Mouse (Mus musculus) gastrocnemius, adult 2 months (tissue): Measurements from ENCODE around the gene H2-Eb1. TPM values are rescaled to one million over a fixed set of nuclear protein-coding genes. Genes with fewer than 3 reads are reported as not detected.
A peak's percentile ranks its signal among the peaks of the same experiment; 100 is the strongest.

Experiments used
- DNase-seq: peaks from one replicate; pipeline ENCODE4 v3.0.0; 2022
- H3K27ac ChIP-seq: fragments of 200-600 bp; 2 replicates; pipeline ENCODE4 v1.8.1; 2022; ENCODE audit warnings: mild to moderate bottlenecking
- H3K4me3 ChIP-seq: fragments of 200-600 bp; 2 replicates; pipeline ENCODE4 v1.8.1; 2022; ENCODE audit warnings: mild to moderate bottlenecking, moderate library complexity
- CTCF ChIP-seq: fragments of 200-600 bp; IDR thresholded peaks from 2 replicates; pipeline ENCODE4 v1.8.1; 2022; ENCODE audit warnings: antibody characterized with exemption, mild to moderate bottlenecking, moderate library complexity
- intact Hi-C: fragments of 180-260 bp; cut with DNase I; formaldehyde crosslinking; loops from one replicate; pipeline ENCODE4 v1.15.1; 2025
- total RNA-seq, 2 experiments: library from RNA; stranded (reverse); gene quantifications; 2 replicates each; pipeline ENCODE4 v1.2.3; 2021

H2-Eb1 gene
- total RNA-seq, 2 experiments from 2014 or later, result 3.4 to 4.9 TPM

DNA sequence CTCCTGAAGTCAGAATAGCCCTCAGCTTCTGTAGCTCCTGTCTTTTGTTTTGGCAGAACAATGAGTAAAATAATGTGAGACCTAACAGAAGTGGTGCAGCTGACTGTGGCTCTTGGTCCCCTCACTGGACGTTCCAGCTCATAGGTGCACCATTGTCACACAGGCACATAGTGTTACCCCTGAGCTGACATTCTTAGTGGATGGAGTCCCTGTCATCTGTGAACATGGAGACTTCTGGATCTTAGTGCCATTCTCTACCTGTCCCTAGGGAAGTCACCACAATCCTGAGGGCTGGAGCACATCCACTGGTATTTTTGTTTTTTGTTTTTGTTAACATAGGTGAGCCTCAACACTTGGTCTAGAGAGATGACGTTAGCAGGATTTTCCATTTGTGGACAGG is 34.7 kb upstream of the H2-Eb1 start:
- intact Hi-C loops, result no loop called here
- DNase-seq, result no peak
- Histone ChIP-seq H3K4me3 (no peak overlapping the region), H3K27ac (no peak overlapping the region)
- no peak for TF ChIP-seq CTCF

DNA sequence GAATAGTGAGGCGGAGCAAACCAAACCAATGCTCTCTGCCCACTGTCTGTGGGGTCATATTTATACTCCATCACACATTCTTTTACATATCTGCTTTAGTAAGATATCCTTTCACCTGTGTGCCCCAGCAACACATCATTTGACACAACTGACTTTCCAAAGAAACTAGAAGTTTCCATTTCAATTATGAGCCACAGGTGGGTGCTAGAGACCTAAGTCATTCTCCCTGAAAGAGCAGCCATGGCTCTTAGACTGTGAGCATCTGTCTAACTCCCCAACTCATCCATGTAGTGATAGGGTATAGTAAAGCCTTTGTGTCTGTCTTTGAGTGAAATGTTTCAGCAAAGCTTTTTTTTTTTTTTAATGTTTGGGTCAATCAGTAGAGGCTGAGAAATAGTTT is 33.6 kb upstream of the H2-Eb1 start:
- no peak for TF ChIP-seq CTCF
- intact Hi-C loops, result no loop called here
- Histone ChIP-seq H3K27ac (no peak overlapping the region), H3K4me3 (no peak overlapping the region)
- DNase-seq, result no peak

GRCm38 (mm10) chr17:34280499-34281038 is 25.1 kb upstream of the H2-Eb1 start:
- Histone ChIP-seq H3K4me3 (no peak overlapping the region), H3K27ac (no peak overlapping the region)
- TF ChIP-seq CTCF, result no peak
- no peak for DNase-seq
- intact Hi-C loops, result no loop called here

DNA sequence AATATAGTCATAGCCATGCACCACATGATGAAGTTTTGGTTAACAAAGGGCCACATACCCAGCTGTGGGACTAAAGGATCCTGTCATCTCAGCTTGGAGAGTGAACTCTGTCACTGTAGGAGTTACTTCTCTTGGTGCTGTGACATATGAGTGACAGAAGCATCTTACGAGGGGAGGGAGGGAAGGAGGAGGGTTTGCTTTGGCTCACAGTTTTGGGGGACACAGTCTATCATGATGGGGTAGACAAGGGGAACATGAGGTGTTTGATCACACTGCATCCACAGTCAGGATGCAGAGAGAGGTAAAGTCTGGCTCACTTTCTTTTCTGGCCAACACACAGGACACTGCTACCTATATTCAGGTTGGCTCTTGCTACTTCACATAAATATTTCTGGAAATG is 23.8 kb upstream of the H2-Eb1 start:
- intact Hi-C loops, result no loop called here

GRCm38 (mm10) chr17:34285371-34285770 is 20.3 kb upstream of the H2-Eb1 start:
- Histone ChIP-seq H3K27ac (no peak overlapping the region), H3K4me3 (no peak overlapping the region)
- DNase-seq, result no peak
- intact Hi-C loops, result no loop called here
- no peak for TF ChIP-seq CTCF

More for the DNA sequence above, 23.8 kb upstream of the H2-Eb1 start:
- Histone ChIP-seq H3K4me3 (no peak overlapping the region), H3K27ac (no peak overlapping the region)
- no peak for TF ChIP-seq CTCF
- DNase-seq, result no peak

- intact Hi-C loops, result no loop called here
- Histone ChIP-seq H3K27ac (no peak overlapping the region), H3K4me3 (no peak overlapping the region)
- TF ChIP-seq CTCF, result peak; percentile 51
- no peak for DNase-seq
Measured at GRCm38 (mm10) chr17:34285848-34286247, 19.8 kb upstream of the H2-Eb1 start.

DNA sequence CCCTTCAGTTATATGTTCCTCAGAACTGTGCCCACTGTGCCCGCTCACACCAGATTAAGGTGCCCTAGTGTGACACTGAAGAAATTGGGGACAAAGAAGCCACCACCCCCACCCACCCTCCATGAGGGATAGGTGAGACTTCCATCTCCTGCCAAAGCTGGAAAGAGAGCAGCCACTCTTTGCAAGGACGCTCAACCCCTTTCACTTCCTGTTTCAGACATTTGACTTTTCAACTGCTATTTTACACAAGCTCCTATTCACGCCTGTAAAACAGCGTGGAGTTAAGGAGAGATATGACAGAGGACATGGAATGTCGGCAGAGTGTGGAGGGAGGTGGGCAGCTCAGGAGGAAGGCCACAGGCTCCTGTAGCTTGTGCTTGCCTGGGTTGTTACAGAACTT is 19.2 kb upstream of the H2-Eb1 start:
- intact Hi-C loops, result no loop called here
- no peak for TF ChIP-seq CTCF
- Histone ChIP-seq H3K4me3 (no peak overlapping the region), H3K27ac (no peak overlapping the region)
- DNase-seq, result no peak

GRCm38 (mm10) chr17:34286999-34287398 is 18.7 kb upstream of the H2-Eb1 start:
- TF ChIP-seq CTCF, result no peak
- H3K4me3 ChIP-seq, result no peak overlapping the region; the same call in 1 of the 2 replicates
- H3K27ac ChIP-seq, result no peak overlapping the region
- no peak for DNase-seq
- intact Hi-C loops, result no loop called here

DNA sequence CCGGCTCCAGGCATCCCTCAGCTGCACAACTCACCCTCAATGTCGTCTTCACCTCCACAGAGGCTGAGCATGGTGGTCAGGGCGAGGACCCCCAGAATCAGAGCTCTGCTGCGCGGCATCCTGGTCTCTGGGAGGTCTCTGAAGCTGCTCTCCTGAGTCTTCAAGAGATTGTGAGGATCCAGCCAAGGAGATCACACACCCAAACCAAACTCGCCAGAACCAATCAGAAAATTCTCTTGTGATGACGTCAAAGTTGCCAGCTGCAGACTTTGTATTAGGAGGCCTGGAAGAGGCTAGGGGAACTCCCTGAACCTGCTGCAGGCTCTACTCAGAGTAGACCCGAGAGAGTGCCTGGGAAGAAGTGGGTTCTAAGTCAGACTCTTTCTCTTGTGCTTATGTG is 18.0 kb upstream of the H2-Eb1 start, which contains the start of gene H2-Aa:
H2-Aa (minus strand) TSS at position 176 of the 400 bp plus-strand sequence.
- peak; percentile 76 for DNase-seq
- TF ChIP-seq CTCF, result no peak
- intact Hi-C loops, result no loop called here
- H3K27ac ChIP-seq, result no peak within 1 kb of the TSS
- no peak within 1 kb of the TSS; the same call in 1 of the 2 replicates for H3K4me3 ChIP-seq

DNA sequence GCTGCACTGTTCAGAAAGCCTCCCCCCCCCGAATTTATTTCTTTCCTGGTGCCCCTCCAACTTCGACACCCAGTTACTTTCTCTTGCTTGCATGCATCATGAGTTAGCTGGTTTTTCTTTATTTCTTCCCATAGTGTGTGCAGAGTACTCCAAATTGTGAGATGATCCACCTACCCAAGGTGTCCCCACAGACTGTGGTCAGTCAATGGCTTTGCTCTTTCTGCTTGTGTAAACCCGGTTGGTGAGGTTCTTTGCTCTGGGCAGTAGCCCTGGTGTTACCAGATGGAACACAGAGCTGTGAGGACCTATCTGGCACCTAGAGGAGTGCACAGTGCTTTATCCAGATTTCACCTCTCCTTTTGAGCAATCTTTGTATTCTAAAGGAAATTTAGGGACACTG is 17.5 kb upstream of the H2-Eb1 start:
- DNase-seq, result no peak
- TF ChIP-seq CTCF, result no peak
- H3K27ac ChIP-seq, result no peak overlapping the region
- no peak overlapping the region for H3K4me3 ChIP-seq
- intact Hi-C loops, result no loop called here

GRCm38 (mm10) chr17:34291609-34292008 is 14.1 kb upstream of the H2-Eb1 start:
- Histone ChIP-seq H3K27ac (no peak overlapping the region), H3K4me3 (no peak overlapping the region)
- intact Hi-C loops, result no loop called here
- TF ChIP-seq CTCF, result no peak
- DNase-seq, result peak; percentile 68

DNA sequence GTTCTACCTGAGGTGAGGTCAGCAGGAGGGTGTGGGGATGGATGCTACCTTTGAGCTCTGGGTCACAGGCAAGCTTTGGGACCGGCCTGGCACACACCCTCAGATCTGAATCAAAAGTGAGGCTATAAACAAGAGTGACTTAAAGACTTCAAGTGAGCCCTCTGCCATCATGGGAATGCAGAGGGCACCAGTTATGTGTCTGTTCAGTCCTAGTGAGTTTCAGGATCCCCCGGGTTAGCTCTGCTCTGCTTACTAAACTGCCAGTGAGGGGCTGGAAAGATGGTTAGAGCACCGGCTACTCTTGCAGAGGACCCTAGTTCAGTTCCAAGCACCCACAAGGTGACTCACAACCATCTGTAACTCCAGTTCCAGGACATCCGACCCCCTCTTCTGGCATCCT is 13.1 kb upstream of the H2-Eb1 start:
- Histone ChIP-seq H3K27ac (no peak overlapping the region), H3K4me3 (no peak overlapping the region)
- intact Hi-C loops, result no loop called here
- no peak for DNase-seq
- no peak for TF ChIP-seq CTCF

DNA sequence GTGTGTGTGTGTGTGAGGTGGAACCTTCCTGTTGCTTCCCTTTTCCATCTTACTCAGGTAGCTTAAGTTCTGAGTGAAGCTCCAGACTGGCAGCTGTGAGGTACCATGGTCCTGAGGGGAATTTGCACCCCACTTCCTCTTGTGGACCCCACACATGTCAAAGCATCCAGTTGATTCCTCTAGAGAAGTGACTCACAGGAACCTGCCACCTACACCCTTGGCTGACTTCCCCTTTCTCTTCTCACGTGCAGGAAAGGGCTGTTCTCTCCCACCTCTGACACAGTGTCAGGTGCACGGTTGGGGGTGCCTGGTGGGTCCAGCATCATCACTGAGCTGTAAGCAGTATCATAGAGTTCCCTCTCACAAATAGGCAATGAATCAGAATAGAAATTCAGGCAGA is 12.1 kb upstream of the H2-Eb1 start:
- no peak overlapping the region for H3K4me3 ChIP-seq
- no peak overlapping the region for H3K27ac ChIP-seq
- DNase-seq, result no peak
- no peak for TF ChIP-seq CTCF
- intact Hi-C loops, result no loop called here

- Histone ChIP-seq H3K27ac (no peak overlapping the region), H3K4me3 (no peak overlapping the region)
- no peak for DNase-seq
- TF ChIP-seq CTCF, result no peak
- intact Hi-C loops, result no loop called here
Measured at GRCm38 (mm10) chr17:34294249-34294648, 11.4 kb upstream of the H2-Eb1 start.
